Mouse (Mus musculus) cortical plate, adult 2 months (tissue): ENCODE measurements around the gene Sec24d.

Experiments used
- CTCF ChIP-seq: fragments of 200-500 bp; IDR thresholded peaks from 2 replicates; pipeline ENCODE4 v1.5.1; 2011; ENCODE audit warnings: mild to moderate bottlenecking, control low read depth, low read length; ENCODE audit not compliant: insufficient read depth; ENCODE audit errors: extremely low read depth
- POLR2A ChIP-seq: fragments of 200-500 bp; IDR thresholded peaks from 2 replicates; pipeline ENCODE4 v1.6.1; 2011; ENCODE audit warnings: mild to moderate bottlenecking, low read length, control low read depth; ENCODE audit not compliant: insufficient read depth; ENCODE audit errors: extremely low read depth

DNA sequence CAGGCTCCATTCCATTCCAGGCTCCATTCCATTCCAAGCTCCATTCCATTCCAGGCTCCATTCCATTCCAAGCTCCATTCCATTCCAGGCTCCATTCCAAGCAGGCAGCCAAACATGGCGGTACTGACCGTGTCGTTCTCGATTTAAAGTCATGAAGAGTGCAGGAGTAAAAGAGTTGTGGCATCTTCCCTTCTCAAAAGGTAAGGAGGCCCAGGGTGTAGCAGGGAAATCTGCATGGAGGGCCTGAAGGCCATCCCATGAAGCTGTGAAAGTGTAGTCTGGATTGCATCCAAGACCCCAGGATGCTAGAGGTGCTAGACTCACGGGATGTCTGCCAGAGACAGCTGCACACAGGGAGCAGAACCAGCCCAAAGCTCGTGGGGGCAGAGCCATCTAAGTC is 2.5 kb upstream of the Sec24d start:
- TF ChIP-seq CTCF (no peak), POLR2A (no peak)
